Mouse (Mus musculus) forelimb bud, embryonic 11.5 days (tissue): ENCODE results near the gene Eef1g.
"Not testable (repeated sequence)": the region's sequence is repeated elsewhere in the genome, so short reads cannot be mapped to it uniquely, and the experiment has no call there.

Experiments used
- DNase-seq: peaks from one replicate; pipeline ENCODE4 v3.0.0-alpha.2; 2012; ENCODE audit warnings: low read depth, low spot score

Eef1g gene

DNA sequence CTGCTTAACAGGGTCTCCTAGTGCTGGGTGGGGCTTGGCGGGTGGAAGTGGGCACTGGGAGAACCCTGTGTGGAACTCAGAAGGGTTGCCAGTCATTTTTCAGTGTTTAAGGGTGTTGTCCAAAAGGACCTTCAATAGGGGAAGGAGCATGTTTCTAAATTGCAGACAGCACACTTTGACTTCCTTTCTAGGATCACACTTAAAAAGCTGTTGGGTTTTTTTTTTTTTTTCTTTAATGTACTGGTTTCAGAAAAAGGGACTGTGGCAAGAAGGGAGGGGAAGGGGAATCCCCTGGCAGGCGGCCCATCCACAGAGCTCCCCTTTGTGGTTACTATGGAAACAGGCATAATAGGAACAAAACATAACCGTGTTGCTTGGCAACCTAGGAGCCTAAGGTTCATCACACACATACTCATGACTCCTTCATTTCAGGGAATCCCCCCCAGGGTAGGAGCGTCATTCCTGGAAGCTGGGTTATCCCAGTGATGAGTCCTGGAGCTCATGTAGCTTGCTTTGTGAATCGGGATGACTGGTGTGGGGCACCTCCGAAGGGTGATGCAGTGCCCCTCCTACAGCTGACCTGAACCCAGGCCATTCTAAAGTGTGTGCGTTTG is 17.5 kb downstream of the Eef1g start:
- peak; percentile 76 for DNase-seq

DNA sequence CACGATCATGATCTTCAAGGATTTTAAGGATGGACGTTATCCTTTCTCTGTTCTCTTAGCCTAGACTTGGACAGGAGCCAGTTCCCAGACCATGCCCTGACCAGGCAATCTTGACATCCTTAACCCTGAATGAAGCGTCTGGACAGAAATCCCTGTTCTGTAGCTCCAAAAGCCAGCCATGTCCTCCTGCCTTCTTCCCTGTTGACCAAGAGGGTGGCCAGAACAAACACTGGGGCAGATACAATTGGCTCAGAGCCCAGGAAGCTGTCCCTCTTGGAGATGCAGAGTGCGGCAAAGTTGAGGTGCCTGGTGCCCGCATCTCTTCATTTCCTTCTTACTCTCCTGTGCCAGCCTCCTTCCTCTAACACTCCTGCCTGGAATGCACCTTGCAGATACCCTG is 19.1 kb downstream of the Eef1g start:
- no peak for DNase-seq

DNA sequence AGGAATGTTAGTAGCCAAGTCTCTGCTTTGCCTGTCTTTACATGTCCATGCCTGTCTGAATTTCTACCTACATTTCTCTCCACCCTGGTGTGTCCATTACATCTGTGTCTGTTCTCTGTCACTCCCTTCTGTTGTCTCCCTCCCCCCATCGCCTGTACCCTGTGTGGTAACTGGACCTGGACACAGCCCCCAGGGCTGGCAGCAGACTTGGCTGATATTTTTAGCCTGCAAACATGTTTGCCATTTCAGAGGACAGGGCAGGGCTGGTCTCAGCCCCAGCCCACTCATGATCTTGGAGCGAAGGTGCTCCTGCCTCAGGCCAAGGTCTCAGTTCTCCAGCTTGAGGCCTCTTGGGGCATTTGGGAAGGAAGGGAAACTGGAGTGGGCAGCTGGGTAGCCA is 21.0 kb downstream of the Eef1g start:
- DNase-seq: no peak

GRCm38 (mm10) chr19:8988346-8989065 is 21.7 kb downstream of the Eef1g start:
- DNase-seq: no peak

DNA sequence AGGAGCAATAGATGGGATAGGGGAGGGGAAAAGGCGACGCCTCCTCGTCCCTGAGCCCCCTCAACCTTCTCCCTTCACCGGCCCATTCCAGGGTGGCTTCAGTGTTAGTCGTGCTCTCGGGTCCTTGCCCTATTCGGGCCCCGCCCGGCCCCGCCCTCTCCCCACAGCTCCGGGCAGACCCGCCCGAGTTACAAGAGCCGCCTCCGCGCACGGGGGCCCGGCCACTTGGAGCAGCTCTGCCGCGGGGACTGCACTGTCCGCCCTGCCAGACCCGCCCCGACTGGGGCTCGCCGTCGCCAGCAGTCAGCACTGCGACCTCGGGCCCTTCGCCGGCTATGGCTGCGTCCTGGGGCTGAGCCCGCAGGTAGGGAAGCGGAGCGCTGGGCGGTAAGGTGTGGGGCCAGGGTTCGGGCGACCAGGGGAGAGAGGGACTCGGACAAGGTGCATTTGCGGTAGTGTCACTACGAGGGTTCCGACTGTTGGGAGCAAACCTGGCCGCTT is 22.3 kb downstream of the Eef1g start, which contains the start of gene Ahnak:
Gene Ahnak (plus strand): TSS at position 219 of the 501 bp plus-strand sequence.
- no peak for DNase-seq

DNA sequence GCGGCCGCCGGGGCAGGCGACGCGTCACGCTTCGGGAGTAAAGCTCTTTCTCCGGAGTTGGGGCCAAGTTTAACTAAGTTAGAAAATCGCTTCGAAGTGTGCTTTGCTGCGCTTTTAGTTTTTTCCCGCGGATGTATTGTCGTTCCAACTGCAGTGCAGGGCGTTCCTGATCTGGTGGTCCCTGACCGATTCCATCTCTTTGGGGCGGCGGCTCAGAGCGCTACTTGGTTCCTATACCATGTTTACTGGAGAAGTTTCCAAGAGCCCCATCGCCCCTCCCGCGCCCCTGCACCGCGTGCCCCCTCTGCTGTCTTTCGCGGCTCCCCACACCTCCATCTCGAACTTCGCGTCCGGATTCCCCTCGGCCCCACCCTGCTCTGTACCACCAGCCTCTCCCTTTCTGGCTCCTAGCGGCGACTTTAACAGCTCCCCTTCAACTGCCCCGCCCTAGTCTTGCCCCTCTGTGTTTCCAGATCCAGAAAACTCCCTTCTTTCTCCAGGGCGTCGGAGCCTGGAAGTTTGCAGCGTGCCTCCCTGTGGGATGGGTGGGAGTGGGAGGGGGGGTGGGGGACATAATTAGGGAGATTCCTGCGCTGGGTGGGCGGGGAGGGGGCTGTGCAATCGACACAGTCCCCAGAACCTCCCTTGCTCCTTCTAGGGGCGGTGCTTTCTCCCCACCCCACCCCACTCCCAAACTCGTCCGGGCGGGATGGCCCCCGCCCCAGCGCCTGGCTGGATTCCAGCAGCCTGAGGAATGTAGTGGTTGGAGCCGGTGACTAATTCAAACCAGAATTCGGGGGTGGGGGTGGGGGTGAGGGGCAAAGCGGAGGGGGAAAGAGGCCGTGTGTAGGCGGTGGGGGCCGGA is 23.0 kb downstream of the Eef1g start:
- peak; percentile 89 for DNase-seq

DNA sequence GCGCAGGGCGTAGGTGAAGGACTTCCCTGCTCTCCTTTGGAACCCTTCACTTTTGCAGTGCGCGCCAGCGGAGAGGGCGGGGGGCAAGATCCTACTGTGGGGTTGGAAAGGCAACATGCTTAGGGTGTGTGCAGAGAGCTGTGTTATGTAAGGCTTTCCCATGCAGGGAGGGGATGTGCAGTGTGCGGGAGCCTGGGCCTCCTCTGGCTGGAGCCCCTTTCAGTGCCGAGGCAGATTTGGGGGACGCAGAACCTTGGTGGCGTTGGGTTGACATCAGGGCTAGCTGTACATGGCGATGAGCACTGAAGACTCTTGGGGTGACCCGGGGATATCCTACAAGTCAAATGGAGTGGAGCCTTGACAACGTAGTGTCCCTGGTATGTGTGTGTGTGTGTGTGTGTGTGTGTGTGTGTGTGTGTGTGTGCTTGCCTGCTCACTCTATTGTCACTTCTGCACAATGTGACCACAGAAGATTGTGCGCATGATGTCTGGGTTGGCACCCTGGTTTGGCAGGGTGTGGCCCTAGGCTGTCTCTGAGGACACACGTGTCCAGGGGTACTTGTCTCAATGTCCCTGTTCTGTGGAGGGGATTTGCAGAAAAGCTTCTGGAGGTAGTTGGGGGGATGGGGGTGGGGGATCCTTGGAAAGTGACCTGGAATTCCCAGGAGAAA is 23.7 kb downstream of the Eef1g start:
- no peak for DNase-seq

DNA sequence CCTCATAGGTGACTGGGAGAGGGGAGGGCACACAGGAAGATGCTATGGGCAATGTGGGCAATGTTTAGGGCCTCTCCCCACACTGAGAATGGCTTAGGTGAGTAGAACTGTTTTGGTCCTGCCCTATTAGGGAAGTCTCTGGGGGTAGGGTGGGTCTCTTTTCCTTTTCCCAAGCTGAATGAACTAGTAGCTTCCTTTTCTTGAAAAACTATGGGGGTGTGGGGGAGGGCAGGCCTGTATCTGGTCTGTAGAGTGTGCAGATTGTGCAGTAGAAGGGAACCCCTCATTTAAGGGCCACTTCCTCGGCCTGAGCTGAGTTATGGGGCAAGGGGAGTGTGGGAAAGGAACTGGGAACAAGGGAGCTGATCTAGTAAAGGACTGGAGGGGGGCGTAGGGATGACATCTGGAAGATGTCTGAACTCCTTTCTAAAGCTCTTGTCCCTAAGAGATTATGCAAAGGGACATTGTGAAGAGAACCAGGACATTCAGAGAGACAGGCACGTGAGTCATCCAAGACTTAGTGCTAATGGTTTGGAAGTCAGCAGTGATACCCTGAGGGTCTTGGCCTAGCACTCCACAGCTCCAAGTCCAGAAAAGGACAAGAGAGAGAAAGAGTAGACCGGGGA is 24.5 kb downstream of the Eef1g start:
- DNase-seq: no peak

DNA sequence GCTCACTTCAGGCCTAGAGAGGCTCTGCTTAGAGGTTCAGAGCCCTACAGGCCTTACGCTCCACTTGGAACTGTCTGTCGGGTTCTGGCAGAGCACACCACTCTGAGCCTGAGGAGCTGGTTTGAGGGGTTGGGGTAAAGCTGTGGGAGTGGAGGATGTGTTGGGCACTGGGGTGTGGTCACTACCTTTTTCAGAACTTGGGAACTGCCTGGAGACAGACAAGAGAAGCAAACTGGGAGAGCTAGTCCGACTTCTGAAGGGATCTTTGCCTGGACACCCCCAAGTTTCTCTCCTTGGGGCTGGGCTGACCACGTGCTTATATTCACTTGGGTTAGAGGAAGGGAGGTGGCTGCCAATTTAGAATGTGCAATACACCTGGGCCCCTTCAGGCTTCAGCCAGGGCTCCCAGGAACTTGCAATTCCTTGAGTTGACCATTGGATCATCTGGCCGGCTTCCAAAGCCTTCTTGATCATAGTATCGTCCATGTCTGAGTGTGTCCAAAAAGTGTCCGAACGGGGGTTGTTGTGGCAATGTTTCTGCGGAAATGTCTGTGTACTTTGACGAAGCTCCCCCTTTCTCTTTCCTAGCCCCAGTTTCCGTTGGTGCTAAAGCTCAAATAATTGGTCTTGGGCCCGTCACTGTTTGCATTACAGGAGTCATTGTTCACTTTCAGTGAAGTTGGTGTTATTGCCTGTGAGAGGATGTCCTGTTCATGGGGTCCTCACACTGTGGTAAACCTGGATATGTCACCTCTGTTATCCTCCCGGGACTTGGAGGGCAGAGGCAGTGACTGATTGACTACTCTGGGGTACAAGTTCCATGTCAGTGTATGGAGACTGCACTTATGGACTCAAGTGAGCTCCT is 25.3 kb downstream of the Eef1g start:
- DNase-seq: no peak

DNA sequence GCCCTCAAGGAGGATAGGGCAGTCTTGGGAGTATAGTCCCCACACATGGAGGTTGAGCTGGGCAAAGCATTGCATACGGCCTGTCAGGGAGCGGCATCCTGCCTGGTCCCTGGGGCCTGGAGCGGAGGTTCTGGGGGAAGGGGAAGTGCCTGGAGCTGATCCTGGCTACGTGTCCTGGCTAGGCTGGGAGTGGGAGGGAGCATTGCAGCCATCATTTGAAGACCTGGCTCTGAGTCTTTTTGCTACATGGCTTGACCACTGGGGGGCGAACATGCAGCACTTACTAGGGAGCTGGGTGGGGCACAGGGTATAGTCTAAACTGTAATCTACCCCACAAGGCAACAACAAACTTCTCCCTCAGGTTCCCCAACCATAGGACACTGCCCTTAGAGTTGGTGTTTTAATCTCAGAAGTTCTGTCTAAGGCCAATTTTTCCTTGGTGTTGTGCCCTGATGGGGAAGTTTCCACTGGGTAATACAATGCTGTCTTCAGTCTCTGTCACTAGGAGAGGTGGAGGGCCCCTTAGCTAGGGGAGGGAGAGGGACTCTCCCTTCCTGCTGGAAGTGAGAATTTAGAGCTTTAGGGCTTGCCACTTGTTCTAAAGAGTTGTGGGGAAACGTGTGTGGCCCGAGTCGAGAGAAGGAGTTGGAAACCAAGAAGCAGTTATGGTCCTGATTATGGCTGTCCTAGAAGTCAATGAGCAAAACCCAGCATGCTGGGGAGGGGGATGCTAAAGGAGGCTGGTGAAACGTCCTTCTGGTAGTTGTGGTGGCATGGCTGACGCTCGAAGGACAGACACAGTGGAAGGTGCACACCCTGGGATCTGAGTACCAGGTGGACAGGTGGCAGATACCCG is 26.2 kb downstream of the Eef1g start:
- peak; percentile 63 for DNase-seq

DNA sequence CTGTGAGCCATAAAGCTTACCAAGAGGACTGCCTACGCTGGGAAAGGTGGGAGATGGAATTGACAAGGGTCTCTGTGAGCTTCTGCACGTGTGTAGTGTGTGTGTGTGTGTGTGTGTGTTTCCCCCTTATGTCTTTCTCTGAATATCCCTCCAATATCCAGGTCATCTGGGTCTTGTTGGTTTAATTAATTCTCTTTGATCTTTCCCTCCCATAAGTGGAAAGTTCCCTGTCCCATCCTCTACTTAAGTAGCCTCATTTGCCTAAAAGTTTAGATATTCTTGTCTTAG is 26.7 kb downstream of the Eef1g start:
- DNase-seq: no peak

- no peak for DNase-seq
Measured at GRCm38 (mm10) chr19:8994813-8995607, 28.2 kb downstream of the Eef1g start.

- no peak for DNase-seq
Measured at GRCm38 (mm10) chr19:8996601-8997000, 29.8 kb downstream of the Eef1g start.

DNA sequence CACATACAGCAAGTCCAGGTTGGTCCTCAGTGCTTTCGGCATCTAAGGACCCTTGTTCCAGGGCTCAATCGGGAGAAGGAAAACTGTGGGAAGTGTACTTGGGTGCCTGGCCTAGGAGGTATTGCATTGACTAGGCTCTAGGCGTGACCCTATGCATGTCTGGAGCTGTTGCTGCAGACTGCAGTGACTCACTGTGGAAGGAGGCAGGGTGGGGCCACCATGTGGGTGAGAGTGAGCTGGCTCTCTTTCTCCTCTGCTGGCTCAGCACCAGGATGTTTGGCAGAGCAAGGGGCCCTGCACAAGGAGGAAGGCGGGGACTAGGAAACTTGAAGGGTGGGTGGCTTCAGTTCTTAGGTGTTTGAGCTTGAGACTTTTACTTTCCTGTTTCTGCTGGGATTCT is 30.7 kb downstream of the Eef1g start:
- no peak for DNase-seq

- DNase-seq: no peak
Measured at GRCm38 (mm10) chr19:8998546-8998945, 31.7 kb downstream of the Eef1g start.

DNA sequence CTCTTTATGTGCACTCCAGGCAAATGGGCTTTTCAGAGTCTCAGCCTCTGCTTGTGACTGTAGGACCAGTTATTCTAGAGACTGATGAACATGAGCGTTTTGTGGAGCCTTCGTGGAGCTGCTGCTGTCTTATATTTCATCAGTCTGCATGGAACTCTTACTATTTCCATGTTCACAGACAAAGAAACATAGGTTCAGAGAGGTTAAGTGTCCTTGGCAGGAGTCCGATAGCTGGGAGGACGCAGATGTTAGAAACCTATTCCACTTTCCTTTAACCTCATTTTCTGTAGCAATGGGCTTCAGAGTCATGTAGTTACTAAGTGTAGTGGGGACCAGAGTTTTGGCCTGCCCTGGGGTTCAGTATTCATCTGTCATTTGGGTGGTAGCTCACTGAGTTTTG is 32.4 kb downstream of the Eef1g start:
- no peak for DNase-seq

- DNase-seq: not testable (repeated sequence)
Measured at GRCm38 (mm10) chr19:9006915-9007314, 40.1 kb downstream of the Eef1g start.

GRCm38 (mm10) chr19:9019298-9019697 is 52.5 kb downstream of the Eef1g start:
- no peak for DNase-seq
